Mouse (Mus musculus) ovary, postnatal 14 days (tissue): ENCODE measurements around the gene Glb1l.
"Not testable (repeated sequence)": the region's sequence is repeated elsewhere in the genome, so short reads cannot be mapped to it uniquely, and the experiment has no call there.

Experiments
- DNase-seq: peaks from one replicate; pipeline ENCODE4 v3.0.0; 2022; ENCODE audit warnings: low spot score

The Glb1l gene

GRCm38 (mm10) chr1:75210136-75211087 lies at the start of gene Glb1l, which contains the start of gene Stk16:
Glb1l (minus strand) TSS chr1:75210813.
Stk16 (plus strand) TSS chr1:75210838.
- peak; percentile 97 for DNase-seq

- no peak for DNase-seq
Observed at GRCm38 (mm10) chr1:75255516-75256046, 45.0 kb upstream of the Glb1l start.

- no peak for DNase-seq
Observed at GRCm38 (mm10) chr1:75254625-75255013, 44.0 kb upstream of the Glb1l start.

- DNase-seq = peak; percentile 82
Observed at GRCm38 (mm10) chr1:75253849-75254624, 43.4 kb upstream of the Glb1l start.

- no peak for DNase-seq
Observed at GRCm38 (mm10) chr1:75253029-75253428, 42.4 kb upstream of the Glb1l start.

GRCm38 (mm10) chr1:75252308-75252707 lies 41.7 kb upstream of the Glb1l start:
- no peak for DNase-seq

GRCm38 (mm10) chr1:75251112-75251970 lies 40.7 kb upstream of the Glb1l start:
- DNase-seq = peak; percentile 70

GRCm38 (mm10) chr1:75250498-75250897 lies 39.9 kb upstream of the Glb1l start:
- no peak for DNase-seq

- no peak for DNase-seq
Observed at GRCm38 (mm10) chr1:75248041-75248772, 37.6 kb upstream of the Glb1l start.

GRCm38 (mm10) chr1:75247071-75247930 lies 36.7 kb upstream of the Glb1l start:
- no peak for DNase-seq

GRCm38 (mm10) chr1:75244836-75245235 lies 34.2 kb upstream of the Glb1l start:
- DNase-seq = no peak

GRCm38 (mm10) chr1:75244175-75244826 lies 33.7 kb upstream of the Glb1l start:
- DNase-seq = no peak

GRCm38 (mm10) chr1:75243411-75243810 lies 32.8 kb upstream of the Glb1l start:
- DNase-seq = no peak

GRCm38 (mm10) chr1:75239591-75239990 lies 29.0 kb upstream of the Glb1l start:
- no peak for DNase-seq

GRCm38 (mm10) chr1:75236117-75237050 lies 25.8 kb upstream of the Glb1l start, which contains the start of gene Dnajb2:
Dnajb2 (plus strand) TSS chr1:75236406.
- DNase-seq = peak; percentile 69

GRCm38 (mm10) chr1:75234606-75235005 lies 24.0 kb upstream of the Glb1l start:
- peak; percentile 25 for DNase-seq

GRCm38 (mm10) chr1:75232489-75232888 lies 21.9 kb upstream of the Glb1l start:
- not testable (repeated sequence) for DNase-seq

GRCm38 (mm10) chr1:75231664-75232152 lies 21.1 kb upstream of the Glb1l start, which contains the start of gene A630095N17Rik:
A630095N17Rik (minus strand) TSS chr1:75232102.
- no peak for DNase-seq
